Mouse (Mus musculus): ENCODE measurements around the gene Irs3. TPM values are rescaled to one million over a fixed set of nuclear protein-coding genes. Genes with fewer than 3 reads are reported as not detected.

The Irs3 gene
- polyA plus RNA-seq (2012; rRNA removed; ENCODE audit: low replicate concordance), result 34.2 and 68.9 TPM in 2 replicates

DNA sequence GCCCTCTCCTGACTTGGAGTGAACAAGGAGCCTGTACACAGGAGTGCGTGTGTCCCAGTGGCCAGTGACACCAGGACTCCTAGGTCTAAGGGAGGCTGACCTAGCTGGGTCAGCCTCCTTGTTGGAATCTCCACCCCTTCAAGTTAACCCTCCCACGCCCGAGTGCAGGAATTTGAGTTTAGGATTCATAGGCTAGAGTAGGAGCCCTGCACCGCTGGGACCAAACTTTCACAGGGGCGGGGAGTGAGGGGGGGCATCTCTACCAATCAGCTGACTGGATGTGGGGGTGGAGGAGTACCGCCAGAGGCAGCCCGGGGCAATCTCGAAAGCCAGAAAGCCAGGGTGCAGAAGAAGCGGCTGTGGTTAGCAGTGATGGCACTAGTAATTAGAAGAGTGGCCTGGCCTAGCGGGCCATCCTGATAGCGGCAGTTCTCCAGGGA is at the start of gene Irs3:
Gene Irs3 (minus strand): TSS at position 63 of the 440 bp plus-strand sequence.

DNA sequence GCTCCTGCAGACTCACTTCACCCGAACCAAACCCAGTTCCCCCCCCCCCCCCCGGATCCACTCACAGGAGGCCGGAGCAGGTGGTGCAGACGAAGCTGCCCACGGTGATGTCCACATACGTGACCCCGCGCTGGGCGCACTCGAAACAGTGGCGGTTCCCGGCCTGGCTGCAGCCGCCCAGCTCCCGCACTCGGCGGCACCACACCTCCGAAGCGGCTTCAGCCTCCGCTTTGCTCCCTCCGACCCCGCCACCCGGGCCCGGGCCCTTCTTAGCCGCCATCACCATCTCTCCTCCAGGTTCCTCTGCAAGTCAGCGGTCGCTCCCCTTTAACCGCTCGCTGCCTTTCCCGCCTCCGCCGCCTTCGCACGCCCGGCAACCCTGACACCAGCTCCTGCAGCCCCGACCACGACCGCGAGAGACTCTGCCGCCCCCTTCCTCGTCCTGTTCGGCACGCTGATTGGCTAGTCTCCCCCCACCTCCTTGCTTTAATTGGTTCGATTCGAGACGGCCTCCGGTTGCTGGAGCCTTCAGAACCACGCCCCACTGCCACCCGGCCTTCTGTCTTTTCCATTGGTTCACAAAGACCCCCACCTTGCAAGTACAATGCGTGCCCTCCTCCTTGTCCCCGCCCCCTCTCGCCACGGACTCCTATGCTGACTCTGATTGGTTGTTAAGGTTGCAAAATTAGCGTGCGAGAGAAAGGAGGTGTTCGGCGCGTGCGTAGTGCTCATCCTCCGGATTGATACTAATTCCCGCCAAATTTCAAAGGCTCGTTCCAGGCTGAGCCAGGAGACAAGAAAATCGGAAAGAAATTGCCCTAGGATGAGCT is 39.0 kb upstream of the Irs3 start, which contains the start of gene Agfg2:
Gene Agfg2 (minus strand): TSS at position 433 of the 830 bp plus-strand sequence.

DNA sequence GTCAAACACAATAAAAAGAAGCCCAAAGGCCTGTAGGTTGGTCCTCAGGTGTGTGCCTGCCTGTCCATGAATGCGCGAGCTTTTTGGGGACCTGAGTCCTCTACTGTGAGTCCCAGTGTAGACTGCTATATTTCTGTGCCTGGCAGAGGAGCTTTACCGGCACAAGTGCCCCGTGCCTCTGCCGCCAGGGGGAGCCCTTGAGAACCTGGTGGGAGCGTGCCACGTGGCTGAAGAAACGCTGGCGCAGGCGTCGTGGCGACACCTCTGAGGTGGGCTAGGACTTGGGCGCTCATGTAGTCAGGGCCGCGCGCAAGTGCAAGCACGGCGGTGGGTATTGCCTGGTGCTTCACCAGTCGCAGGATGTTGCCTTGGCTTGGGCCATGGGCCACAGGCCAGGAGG is 4.5 kb downstream of the Irs3 start, which contains the start of gene Sap25:
Gene Sap25 (plus strand): TSS at position 281 of the 400 bp plus-strand sequence.

DNA sequence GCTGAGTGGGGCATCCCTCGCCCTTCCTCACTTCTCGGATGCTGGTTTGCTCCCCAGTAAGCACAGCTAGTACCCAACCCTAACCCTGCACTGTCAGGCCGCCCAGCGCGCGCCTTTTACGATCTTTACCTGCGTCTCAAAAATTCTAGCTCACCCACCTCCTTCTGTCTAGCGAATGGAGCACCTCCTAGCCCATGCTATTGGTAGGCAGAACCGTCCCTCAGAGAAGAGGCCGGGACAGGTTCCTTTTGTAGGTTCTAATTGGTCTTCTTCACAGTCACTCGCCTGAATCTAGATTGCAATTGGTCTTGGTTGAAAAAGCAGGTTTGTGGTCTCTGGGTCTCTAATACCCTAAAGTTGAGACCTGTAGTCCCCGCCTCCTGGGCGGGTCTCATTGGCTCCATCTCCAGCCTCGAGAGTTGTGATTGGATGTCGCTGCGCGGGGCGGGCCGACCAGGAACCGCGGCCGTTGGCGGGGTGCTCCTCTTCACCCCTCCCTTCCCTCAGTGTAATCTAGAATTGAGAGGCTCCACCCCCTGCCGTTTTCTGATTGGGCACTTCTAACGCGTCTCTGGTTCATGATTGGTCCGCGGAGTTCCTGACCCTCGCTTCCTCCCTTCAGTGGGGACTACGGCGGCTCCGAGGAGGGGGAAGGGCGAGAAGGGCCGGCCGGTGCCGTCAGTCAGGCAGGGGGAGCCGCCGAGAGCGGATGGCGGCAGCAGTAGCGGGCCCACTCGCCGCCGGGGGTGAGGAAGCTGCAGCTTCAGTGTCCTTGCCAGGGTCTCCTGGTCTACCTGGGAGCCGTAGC is 16.8 kb downstream of the Irs3 start, which contains the start of the genes Fbxo24, Lrch4 and Gm20605:
Gene Fbxo24 (minus strand): TSS at position 505 of the 808 bp plus-strand sequence.
Gene Lrch4 (plus strand): TSS at position 624 of the 808 bp plus-strand sequence.
Gene Gm20605 (plus strand): TSS at position 678 of the 808 bp plus-strand sequence.

DNA sequence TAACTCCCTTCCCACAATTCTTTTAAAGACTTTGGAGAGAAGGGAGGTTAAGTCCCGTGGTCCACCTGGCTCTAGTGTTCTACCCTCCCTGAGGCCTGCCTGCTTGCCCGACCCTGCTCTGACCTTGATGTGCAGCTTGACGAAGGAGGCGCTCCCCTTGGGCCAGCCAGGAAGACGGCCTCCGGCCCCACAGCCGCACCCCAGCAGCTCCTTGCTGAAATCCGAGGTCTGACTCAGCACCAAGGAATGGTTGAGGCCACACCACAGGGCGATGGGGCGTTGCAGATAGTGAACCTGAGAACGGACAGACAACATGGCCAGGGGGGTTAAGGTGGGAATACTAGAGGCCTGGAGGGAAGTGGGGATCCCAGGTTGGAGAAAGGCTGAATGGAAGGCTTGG is 32.0 kb downstream of the Irs3 start, which contains the start of gene Pcolce:
Gene Pcolce (minus strand): TSS at position 235 of the 400 bp plus-strand sequence.

DNA sequence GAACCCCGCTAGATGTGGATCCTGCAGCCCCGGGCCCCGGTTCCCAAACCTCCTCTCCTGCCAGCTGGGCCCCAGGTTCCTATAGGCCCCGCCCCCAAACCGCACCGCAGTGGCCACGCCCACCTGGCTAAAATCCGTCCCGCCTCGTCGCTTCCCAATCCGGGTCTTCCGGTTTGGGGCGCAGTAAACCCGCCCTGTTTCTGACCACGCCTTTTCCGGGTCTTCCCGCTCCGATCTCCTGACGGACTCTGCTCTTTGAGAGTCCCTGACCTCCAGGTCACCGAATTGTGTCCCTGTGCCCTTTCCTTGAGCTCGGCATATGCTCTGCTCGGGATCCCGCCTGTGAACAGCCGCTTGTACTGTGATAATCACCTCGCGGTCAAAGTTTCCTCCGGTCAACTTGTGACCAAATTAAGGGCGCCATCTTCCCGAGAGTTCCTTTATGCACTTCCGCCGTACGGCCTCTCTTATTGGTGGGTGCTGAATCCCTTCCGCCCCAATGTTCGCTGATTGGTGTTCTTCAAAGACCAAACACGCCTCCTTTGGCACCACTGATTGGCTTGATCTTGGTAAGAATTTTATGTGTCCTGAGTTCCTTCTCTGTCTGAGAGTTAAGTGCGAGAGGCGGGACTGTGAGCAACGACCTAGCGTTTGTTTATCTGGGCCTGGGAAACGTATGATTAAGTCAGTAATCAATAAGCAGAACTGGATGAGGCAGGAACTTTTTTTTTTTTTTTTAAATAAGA is 44.7 kb downstream of the Irs3 start, which contains the start of gene Mospd3:
Gene Mospd3 (minus strand): TSS at position 440 of the 746 bp plus-strand sequence.

Other genes starting within 250 kb of the Irs3 start
- 0.04 TPM in 2 replicates for gene Zan, start 168.7 kb downstream of the Irs3 start, polyA plus RNA-seq (2012; rRNA removed; ENCODE audit: low replicate concordance)
- 34.5 and 48.0 TPM in 2 replicates for gene Pop7, start 143.2 kb downstream of the Irs3 start, polyA plus RNA-seq (2012; rRNA removed; ENCODE audit: low replicate concordance)
- 26.1 and 49.9 TPM in 2 replicates for gene Gigyf1, start 127.2 kb downstream of the Irs3 start, polyA plus RNA-seq (2012; rRNA removed; ENCODE audit: low replicate concordance)
- not detected in 2 replicates for gene Epo, start 112.5 kb downstream of the Irs3 start, polyA plus RNA-seq (2012; rRNA removed; ENCODE audit: low replicate concordance)
- gene Gnb2, start 112.2 kb downstream of the Irs3 start, polyA plus RNA-seq (2012; rRNA removed; ENCODE audit: low replicate concordance), result 1,024 and 1,186 TPM in 2 replicates
- gene Actl6b, start 92.2 kb downstream of the Irs3 start, polyA plus RNA-seq (2012; rRNA removed; ENCODE audit: low replicate concordance), result 0.03 and 0.16 TPM in 2 replicates
- gene Tfr2, start 75.9 kb downstream of the Irs3 start, polyA plus RNA-seq (2012; rRNA removed; ENCODE audit: low replicate concordance), result 4.6 and 7.3 TPM in 2 replicates
- 96.4 and 211 TPM in 2 replicates for gene Mospd3, start 44.7 kb downstream of the Irs3 start, polyA plus RNA-seq (2012; rRNA removed; ENCODE audit: low replicate concordance)
- 195 and 196 TPM in 2 replicates for gene Pcolce, start 31.9 kb downstream of the Irs3 start, polyA plus RNA-seq (2012; rRNA removed; ENCODE audit: low replicate concordance)
- 0.53 and 0.63 TPM in 2 replicates for gene Fbxo24, start 16.7 kb downstream of the Irs3 start, polyA plus RNA-seq (2012; rRNA removed; ENCODE audit: low replicate concordance)
- gene Lrch4, start 16.6 kb downstream of the Irs3 start, polyA plus RNA-seq (2012; rRNA removed; ENCODE audit: low replicate concordance), result 119 and 157 TPM in 2 replicates
- gene Gm20605, start 16.5 kb downstream of the Irs3 start, polyA plus RNA-seq (2012; rRNA removed; ENCODE audit: low replicate concordance), result 20.1 and 68.7 TPM in 2 replicates
- 193 and 262 TPM in 2 replicates for gene Sap25, start 4.4 kb downstream of the Irs3 start, polyA plus RNA-seq (2012; rRNA removed; ENCODE audit: low replicate concordance)
- gene Agfg2, start 39.0 kb upstream of the Irs3 start, polyA plus RNA-seq (2012; rRNA removed; ENCODE audit: low replicate concordance), result 28.7 and 51.6 TPM in 2 replicates
- gene Nyap1, start 95.9 kb upstream of the Irs3 start, polyA plus RNA-seq (2012; rRNA removed; ENCODE audit: low replicate concordance), result 2.0 and 4.7 TPM in 2 replicates
- 106 and 238 TPM in 2 replicates for gene Tsc22d4, start 100.0 kb upstream of the Irs3 start, polyA plus RNA-seq (2012; rRNA removed; ENCODE audit: low replicate concordance)
- gene Ppp1r35, start 133.1 kb upstream of the Irs3 start, polyA plus RNA-seq (2012; rRNA removed; ENCODE audit: low replicate concordance), result 26.9 and 69.4 TPM in 2 replicates
- gene Mepce, start 141.9 kb upstream of the Irs3 start, polyA plus RNA-seq (2012; rRNA removed; ENCODE audit: low replicate concordance), result 33.1 and 36.6 TPM in 2 replicates
- gene Zcwpw1, start 142.1 kb upstream of the Irs3 start, polyA plus RNA-seq (2012; rRNA removed; ENCODE audit: low replicate concordance), result 1.1 and 2.3 TPM in 2 replicates
- gene Pilra, start 190.6 kb upstream of the Irs3 start, polyA plus RNA-seq (2012; rRNA removed; ENCODE audit: low replicate concordance), result 3.9 and 13.9 TPM in 2 replicates
- gene Pilrb1, start 212.4 kb upstream of the Irs3 start, polyA plus RNA-seq (2012; rRNA removed; ENCODE audit: low replicate concordance), result 3.8 and 10.5 TPM in 2 replicates
- 5.4 and 12.5 TPM in 2 replicates for gene Pilrb2, start 226.1 kb upstream of the Irs3 start, polyA plus RNA-seq (2012; rRNA removed; ENCODE audit: low replicate concordance)